Mouse (Mus musculus) forebrain, embryonic 11.5 days (tissue): Measurements from ENCODE around the gene Cbfb. TPM values are rescaled to one million over a fixed set of nuclear protein-coding genes. Genes with fewer than 3 reads are reported as not detected.

Source experiments
- ATAC-seq: fragments of 200-750 bp; cut with Nextera tagmentation; replicated peaks from 2 replicates; pipeline ENCODE4 v1.8.0; 2017; ENCODE audit warnings: moderate TSS enrichment; ENCODE audit not compliant: low FRiP score
- DNase-seq: peaks from one replicate; pipeline ENCODE4 v3.0.0-alpha.2; 2017; ENCODE audit warnings: low spot score
- H3K27ac ChIP-seq: fragments of 300-500 bp; sonication (generic); 2 replicates; pipeline ENCODE4 v1.5.1; 2014; ENCODE audit warnings: low read depth, low read length
- H3K27me3 ChIP-seq: fragments of 300-500 bp; sonication (generic); 2 replicates; pipeline ENCODE4 v1.6.1; 2014; ENCODE audit warnings: mild to moderate bottlenecking, low read length, mixed read lengths; ENCODE audit not compliant: control insufficient read depth, insufficient read depth
- H3K36me3 ChIP-seq: fragments of 300-500 bp; sonication (generic); 2 replicates; pipeline ENCODE4 v1.6.1; 2014; ENCODE audit warnings: mild to moderate bottlenecking, low read length, moderate library complexity, mixed read lengths; ENCODE audit not compliant: control insufficient read depth, insufficient read depth
- H3K4me1 ChIP-seq: fragments of 300-500 bp; sonication (generic); replicated peaks from 2 replicates; pipeline ENCODE4 v1.6.1; 2014; ENCODE audit warnings: low read length, mixed read lengths; ENCODE audit not compliant: control insufficient read depth, insufficient read depth
- H3K4me2 ChIP-seq: fragments of 300-500 bp; sonication (generic); 2 replicates; pipeline ENCODE4 v1.6.1; 2014; ENCODE audit warnings: low read depth, mild to moderate bottlenecking, low read length, moderate library complexity, mixed read lengths; ENCODE audit not compliant: severe bottlenecking
- H3K4me3 ChIP-seq: fragments of 300-500 bp; sonication (generic); 2 replicates; pipeline ENCODE4 v1.5.1; 2014; ENCODE audit warnings: low read depth, low read length
- H3K9ac ChIP-seq: fragments of 300-500 bp; sonication (generic); 2 replicates; pipeline ENCODE4 v1.6.1; 2014; ENCODE audit warnings: low read length
- H3K9me3 ChIP-seq: fragments of 300-500 bp; sonication (generic); 2 replicates; pipeline ENCODE4 v1.6.1; 2016; ENCODE audit warnings: low read length, mixed read lengths; ENCODE audit not compliant: control insufficient read depth
- WGBS: fragments of 180-500 bp; shearing (Covaris S2); extraction: QIAGEN DNeasy Blood & Tissue Kit; methylation state at CpG from one replicate; pipeline ENCODE4 v1.1.7; 2014; 5-methylcytosine and 5-hydroxymethylcytosine counted together
- polyA plus RNA-seq: library from polyadenylated mRNA; unstranded; fragments of >200 nt; fragmentation: Nextera tagmentation; extraction: Ambion mirVana; gene quantifications from 2 replicates; pipeline ENCODE4 v1.2.1, GENCODE M21; 2014

Cbfb gene
- polyA plus RNA-seq, result 63.3 and 67.9 TPM in 2 replicates

GRCm38 (mm10) chr8:105170381-105171115 is at the start of gene Cbfb:
Cbfb (plus strand) TSS chr8:105170674.
- DNase-seq (peak; percentile 99), ATAC-seq (peak; percentile 94)
- H3K27me3 ChIP-seq, result no peaks in the 10 kb centered on the region
- H3K4me2 ChIP-seq, result peak within 1 kb of the TSS; percentile 48
- H3K9ac ChIP-seq, result peak within 1 kb of the TSS; percentile 97
- H3K4me1 ChIP-seq, result no peaks in the 10 kb centered on the region
- peak within 1 kb of the TSS; percentile 97 for H3K27ac ChIP-seq
- no peaks in the 10 kb centered on the region for H3K9me3 ChIP-seq
- no peaks in the 10 kb centered on the region; the same call in 1 of the 2 replicates for H3K36me3 ChIP-seq
- peak within 1 kb of the TSS; percentile 96 for H3K4me3 ChIP-seq
- under 1% methylated on average over 79 of the region's 86 CpGs for WGBS

GRCm38 (mm10) chr8:105129864-105130263 is 40.6 kb upstream of the Cbfb start:
- no peak for DNase-seq
- Histone ChIP-seq H3K4me3 (no peak overlapping the region), H3K9ac (no peak overlapping the region), H3K36me3 (no peaks in the 10 kb centered on the region), H3K27me3 (no peaks in the 10 kb centered on the region), H3K9me3 (no peaks in the 10 kb centered on the region), H3K4me2 (no peak overlapping the region), H3K27ac (no peak overlapping the region), H3K4me1 (no peaks in the 10 kb centered on the region)
- ATAC-seq, result no peak
- WGBS, result 84% methylated on average over 9 of the region's 9 CpGs

GRCm38 (mm10) chr8:105131509-105131908 is 39.0 kb upstream of the Cbfb start, which contains the start of gene Ces4a:
Ces4a (plus strand) TSS chr8:105131800.
- Histone ChIP-seq H3K4me2 (no peak within 1 kb of the TSS), H3K27ac (no peak within 1 kb of the TSS), H3K4me3 (no peak within 1 kb of the TSS), H3K27me3 (no peaks in the 10 kb centered on the region), H3K4me1 (no peaks in the 10 kb centered on the region), H3K36me3 (no peaks in the 10 kb centered on the region), H3K9me3 (no peaks in the 10 kb centered on the region), H3K9ac (no peak within 1 kb of the TSS)
- no peak for ATAC-seq
- no peak for DNase-seq
- 88% methylated on average over 5 of the region's 5 CpGs for WGBS

GRCm38 (mm10) chr8:105138423-105138822 is 32.1 kb upstream of the Cbfb start:
- Histone ChIP-seq H3K36me3 (no peaks in the 10 kb centered on the region), H3K9me3 (no peaks in the 10 kb centered on the region), H3K27me3 (no peaks in the 10 kb centered on the region), H3K27ac (no peak overlapping the region), H3K4me2 (no peak overlapping the region), H3K9ac (no peak overlapping the region), H3K4me1 (no peaks in the 10 kb centered on the region), H3K4me3 (no peak overlapping the region)
- ATAC-seq (no peak), DNase-seq (peak; percentile 74)
- WGBS, result 29% methylated on average over 4 of the region's 4 CpGs

GRCm38 (mm10) chr8:105142395-105142794 is 28.1 kb upstream of the Cbfb start:
- no peak overlapping the region for H3K27ac ChIP-seq
- no peak overlapping the region for H3K4me3 ChIP-seq
- ATAC-seq, result peak; percentile 53; the same call in 1 of the 2 replicates
- no peak overlapping the region for H3K4me2 ChIP-seq
- DNase-seq, result no peak
- no peaks in the 10 kb centered on the region for H3K4me1 ChIP-seq
- H3K36me3 ChIP-seq, result no peaks in the 10 kb centered on the region
- H3K9ac ChIP-seq, result no peak overlapping the region
- H3K27me3 ChIP-seq, result no peaks in the 10 kb centered on the region
- no peaks in the 10 kb centered on the region for H3K9me3 ChIP-seq
- WGBS, result 40% methylated on average over 19 of the region's 19 CpGs

- Histone ChIP-seq H3K4me3 (no peak overlapping the region), H3K36me3 (no peaks in the 10 kb centered on the region), H3K27me3 (peaks cover 2% of the 10 kb centered on the region; the same call in 1 of the 2 replicates), H3K4me2 (no peak overlapping the region), H3K9me3 (no peaks in the 10 kb centered on the region), H3K4me1 (peaks cover 7% of the 10 kb centered on the region; the same call in 1 of the 2 replicates), H3K27ac (no peak overlapping the region), H3K9ac (no peak overlapping the region)
- DNase-seq, result no peak
- no peak for ATAC-seq
- WGBS, result 63% methylated on average over 4 of the region's 4 CpGs
Observed at GRCm38 (mm10) chr8:105151654-105152053, 18.8 kb upstream of the Cbfb start.

GRCm38 (mm10) chr8:105152623-105153398 is 17.7 kb upstream of the Cbfb start:
- peak overlapping the region; percentile 25; the same call in 1 of the 2 replicates for H3K27ac ChIP-seq
- peak; percentile 80 for ATAC-seq
- peaks cover 2% of the 10 kb centered on the region; the same call in 1 of the 2 replicates for H3K27me3 ChIP-seq
- DNase-seq, result peak; percentile 81
- H3K9ac ChIP-seq, result peak overlapping the region; percentile 33
- no peaks in the 10 kb centered on the region for H3K9me3 ChIP-seq
- 1% methylated on average over 27 of the region's 27 CpGs for WGBS
- H3K4me3 ChIP-seq, result peak overlapping the region; percentile 15
- no peaks in the 10 kb centered on the region for H3K36me3 ChIP-seq
- H3K4me2 ChIP-seq, result peak overlapping the region; percentile 47
- H3K4me1 ChIP-seq, result peaks cover 7% of the 10 kb centered on the region; the same call in 1 of the 2 replicates

GRCm38 (mm10) chr8:105154316-105154715 is 16.2 kb upstream of the Cbfb start:
- WGBS, result 93% methylated on average over 5 of the region's 5 CpGs

More at GRCm38 (mm10) chr8:105154316-105154715, 16.2 kb upstream of the Cbfb start:
- peak; percentile 40 for DNase-seq
- Histone ChIP-seq H3K9ac (no peak overlapping the region), H3K9me3 (no peaks in the 10 kb centered on the region), H3K27me3 (peaks cover 2% of the 10 kb centered on the region; the same call in 1 of the 2 replicates), H3K4me2 (no peak overlapping the region), H3K27ac (no peak overlapping the region), H3K4me3 (no peak overlapping the region), H3K36me3 (no peaks in the 10 kb centered on the region), H3K4me1 (peaks cover 7% of the 10 kb centered on the region; the same call in 1 of the 2 replicates)
- ATAC-seq, result no peak
